Mouse (Mus musculus): Measurements from ENCODE around the gene Arpc5. TPM values are rescaled to one million over a fixed set of nuclear protein-coding genes. Genes with fewer than 3 reads are reported as not detected.

Arpc5 gene
- polyA plus RNA-seq, 1 experiment from 2014 or later, result 188 TPM

GRCm38 (mm10) chr1:152820911-152821695 is 54.8 kb downstream of the Arpc5 start:
- Histone ChIP-seq H3K4me1 (0 out of 2 replicates have a peak, but pooled peaks cover 6% of the 10 kb centered on the region), H3K9me3 (replicated peaks) (no peaks in the 10 kb centered on the region), H3K4me3 (no peak overlapping the region), H3K27ac (no peak overlapping the region), H3K27me3 (replicated peaks) (no peaks in the 10 kb centered on the region), H3K9ac (no peak overlapping the region), H3K36me3 (no peaks in the 10 kb centered on the region; the same call in 1 of the 2 replicates), H3K4me2 (no peak overlapping the region)
- 78% methylated on average over 7 of the region's 7 CpGs for WGBS (ENCODE audit: insufficient replicate concordance)
- ATAC-seq, result no peak

- no peaks in the 10 kb centered on the region for H3K9me3 ChIP-seq (replicated peaks)
- H3K27ac ChIP-seq, result no peak overlapping the region
- no peaks in the 10 kb centered on the region for H3K4me1 ChIP-seq
- WGBS (ENCODE audit: insufficient replicate concordance), result 63% methylated on average over 4 of the region's 4 CpGs
- H3K4me2 ChIP-seq, result no peak overlapping the region
- no peaks in the 10 kb centered on the region; the same call in 1 of the 2 replicates for H3K36me3 ChIP-seq
- H3K4me3 ChIP-seq, result no peak overlapping the region
- no peaks in the 10 kb centered on the region for H3K27me3 ChIP-seq (replicated peaks)
- H3K9ac ChIP-seq, result no peak overlapping the region
- no peak for ATAC-seq
Measured at GRCm38 (mm10) chr1:152821746-152822145, 55.4 kb downstream of the Arpc5 start.

- Histone ChIP-seq H3K4me2 (no peak overlapping the region), H3K9ac (no peak overlapping the region), H3K36me3 (no peaks in the 10 kb centered on the region; the same call in 1 of the 2 replicates), H3K27ac (no peak overlapping the region), H3K9me3 (replicated peaks) (no peaks in the 10 kb centered on the region), H3K4me3 (no peak overlapping the region), H3K27me3 (replicated peaks) (no peaks in the 10 kb centered on the region), H3K4me1 (no peaks in the 10 kb centered on the region)
- WGBS (ENCODE audit: insufficient replicate concordance), result 75% methylated on average over 9 of the region's 9 CpGs
- ATAC-seq, result peak; percentile 40; the same call in 1 of the 2 replicates
Measured at GRCm38 (mm10) chr1:152824206-152824605, 57.9 kb downstream of the Arpc5 start.

Other genes starting within 250 kb of the Arpc5 start
- gene Apobec4, start 16.0 kb upstream of the Arpc5 start, polyA plus RNA-seq (2016; fragmentation: Nextera tagmentation; extraction: Ambion mirVana), result not detected in 2 replicates
- 12.5 and 15.6 TPM in 2 replicates for gene Rgl1, start 191 bp upstream of the Arpc5 start, polyA plus RNA-seq (2016; fragmentation: Nextera tagmentation; extraction: Ambion mirVana)
- 9.5 and 11.1 TPM in 2 replicates for gene Ncf2, start 33.7 kb downstream of the Arpc5 start, polyA plus RNA-seq (2016; fragmentation: Nextera tagmentation; extraction: Ambion mirVana)
- 16.7 and 17.4 TPM in 2 replicates for gene Smg7, start 136.1 kb downstream of the Arpc5 start, polyA plus RNA-seq (2016; fragmentation: Nextera tagmentation; extraction: Ambion mirVana)
- gene Nmnat2, start 188.5 kb downstream of the Arpc5 start, polyA plus RNA-seq (2016; fragmentation: Nextera tagmentation; extraction: Ambion mirVana), result 0.05 TPM in 1 of 2 replicates, not detected in the other